Mouse (Mus musculus) gastrocnemius, postnatal 25 days (tissue): ENCODE measurements around the gene Gas2l2. TPM values are rescaled to one million over a fixed set of nuclear protein-coding genes. Genes with fewer than 3 reads are reported as not detected.

Experiments used
- DNase-seq: peaks from one replicate; pipeline ENCODE4 v3.0.0; 2022
- total RNA-seq, 2 experiments: library from RNA; stranded (reverse); gene quantifications; 1 replicate in 1 of 2; 2 replicates in 1 of 2; pipeline ENCODE4 v1.2.3; 2021

The Gas2l2 gene
- total RNA-seq, 2 experiments from 2014 or later, result not detected

GRCm38 (mm10) chr11:83442596-83443267 is 13.5 kb upstream of the Gas2l2 start:
- peak; percentile 52 for DNase-seq

- peak; percentile 51 for DNase-seq
Measured at GRCm38 (mm10) chr11:83441235-83441634, 12.0 kb upstream of the Gas2l2 start.

DNA sequence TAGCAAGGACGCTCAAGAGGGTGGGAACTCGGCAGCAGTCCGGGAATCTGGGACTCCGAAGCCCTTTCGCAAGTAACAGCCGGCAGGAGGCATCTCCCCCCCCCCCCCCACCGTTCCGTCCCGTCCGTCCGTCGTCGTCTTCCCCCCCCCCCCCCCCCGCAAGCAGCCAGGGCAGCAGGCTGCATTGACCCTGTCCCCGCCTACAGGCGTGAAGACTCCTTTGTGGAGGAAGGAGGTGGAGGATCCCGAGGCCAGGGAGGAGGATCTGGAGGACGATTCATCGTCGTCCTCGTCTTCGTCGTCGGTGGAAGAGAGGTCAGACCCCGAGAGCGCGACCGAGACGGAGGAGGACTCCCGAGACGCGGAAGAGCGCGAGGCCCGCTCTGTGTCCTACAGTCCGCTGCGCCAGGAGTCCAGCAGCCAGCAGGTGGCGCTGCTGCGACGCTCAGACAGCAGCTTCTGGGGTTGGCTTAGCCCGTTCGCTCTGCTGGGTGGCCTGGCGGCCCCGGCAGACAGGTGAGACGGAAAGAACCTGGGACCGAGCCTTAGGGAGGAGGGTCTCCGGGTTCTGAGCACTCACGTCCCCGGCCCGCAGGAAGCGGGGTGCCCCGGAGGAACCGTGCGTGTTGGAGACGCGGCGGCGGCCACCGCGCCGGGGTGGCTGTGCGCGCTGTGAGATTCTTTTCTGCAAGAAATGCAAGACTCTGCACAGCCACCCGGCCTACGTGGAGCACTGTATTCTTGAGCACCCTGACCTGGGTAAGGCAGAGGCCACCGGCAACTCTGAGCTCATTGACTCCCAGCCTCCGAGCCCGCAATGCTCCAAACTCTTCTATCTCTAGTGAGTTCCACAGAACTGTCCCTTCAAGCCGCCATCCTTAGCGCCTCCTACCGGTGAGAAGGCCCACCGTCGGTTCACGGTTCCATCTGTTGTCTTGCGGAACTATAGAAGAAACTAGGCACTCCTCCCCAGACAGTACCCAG is 11.1 kb upstream of the Gas2l2 start:
- DNase-seq, result peak; percentile 80

DNA sequence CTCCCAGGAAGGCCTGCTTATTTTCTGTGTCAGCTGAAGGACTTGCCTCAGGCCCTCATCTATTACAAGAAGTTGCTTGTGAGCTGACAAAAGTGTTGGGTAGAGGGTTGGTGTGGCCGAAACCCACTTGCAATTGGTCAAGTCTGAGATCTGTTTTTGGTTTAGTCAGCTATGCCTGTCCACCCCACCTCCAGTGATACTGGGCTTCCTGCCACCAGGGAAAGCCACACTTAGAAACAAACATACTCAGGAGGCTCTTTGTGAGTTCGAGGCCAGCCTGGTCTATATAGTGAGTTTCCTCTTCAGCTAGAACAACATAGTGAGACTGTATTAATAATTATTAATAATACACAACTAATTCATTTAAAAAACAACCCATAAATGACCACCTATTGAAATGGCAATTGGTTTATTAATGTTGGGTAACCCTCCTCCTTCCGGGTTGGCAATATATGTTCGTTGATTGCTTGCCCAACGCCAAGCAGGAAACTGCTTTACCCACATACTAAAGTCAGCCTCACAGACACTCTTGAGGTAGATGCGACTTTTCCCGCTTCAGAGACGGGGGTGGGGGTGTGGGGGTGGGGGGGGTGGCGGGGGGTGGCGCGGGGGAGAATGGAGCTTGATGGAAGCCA is 10.3 kb upstream of the Gas2l2 start:
- no peak for DNase-seq

- DNase-seq, result no peak
Measured at GRCm38 (mm10) chr11:83437377-83437776, 8.1 kb upstream of the Gas2l2 start, which contains the start of gene 1700020L24Rik. TSS of gene 1700020L24Rik (plus strand) at chr11:83437677.

- DNase-seq, result no peak
Measured at GRCm38 (mm10) chr11:83432533-83432932, 3.3 kb upstream of the Gas2l2 start.

DNA sequence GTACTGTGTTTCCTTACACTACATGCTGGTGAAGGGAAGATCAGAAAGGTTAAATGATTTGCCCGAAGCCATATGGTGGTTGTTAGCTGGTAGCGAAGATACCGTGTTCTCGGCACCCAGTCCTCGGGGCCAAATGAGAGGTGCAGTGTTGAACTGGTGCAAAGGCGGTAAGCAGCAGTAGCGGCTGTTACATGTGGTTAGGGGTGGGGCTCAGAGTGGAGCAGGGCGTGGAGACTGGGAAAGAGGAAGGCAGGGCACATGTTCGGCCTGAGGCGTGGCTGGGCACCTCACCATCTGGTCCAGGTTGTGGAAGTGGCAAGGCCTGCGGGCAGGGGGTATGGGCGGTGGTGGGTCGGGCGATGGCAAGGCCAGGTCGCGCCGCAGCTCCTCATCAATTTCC is 2.3 kb downstream of the Gas2l2 start:
- DNase-seq, result no peak

DNA sequence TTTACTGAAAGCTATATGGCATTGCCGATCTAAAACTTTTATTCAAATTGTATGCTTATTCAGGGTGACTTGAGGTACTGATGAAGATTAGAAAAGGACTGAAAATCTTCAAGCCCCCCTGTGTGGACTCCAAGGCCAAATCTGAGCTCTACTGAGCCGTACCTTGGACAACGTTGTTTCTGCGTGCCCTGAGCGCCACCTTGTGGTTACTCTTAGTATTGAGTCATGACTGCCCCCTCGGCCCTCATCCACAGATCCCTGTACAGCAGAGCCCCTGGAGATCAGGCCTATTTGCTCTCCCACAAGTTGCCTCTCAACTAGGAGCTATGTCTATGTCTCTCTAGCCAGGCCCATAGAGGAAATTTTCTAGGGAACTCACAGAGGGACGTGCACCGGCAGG is 4.6 kb downstream of the Gas2l2 start:
- no peak for DNase-seq

GRCm38 (mm10) chr11:83421305-83421704 is 8.0 kb downstream of the Gas2l2 start:
- DNase-seq, result no peak

- no peak for DNase-seq
Measured at GRCm38 (mm10) chr11:83420338-83420737, 8.9 kb downstream of the Gas2l2 start.

- no peak for DNase-seq
Measured at GRCm38 (mm10) chr11:83418566-83418965, 10.7 kb downstream of the Gas2l2 start.

GRCm38 (mm10) chr11:83417708-83418107 is 11.5 kb downstream of the Gas2l2 start:
- no peak for DNase-seq

GRCm38 (mm10) chr11:83417080-83417479 is 12.2 kb downstream of the Gas2l2 start:
- no peak for DNase-seq

DNA sequence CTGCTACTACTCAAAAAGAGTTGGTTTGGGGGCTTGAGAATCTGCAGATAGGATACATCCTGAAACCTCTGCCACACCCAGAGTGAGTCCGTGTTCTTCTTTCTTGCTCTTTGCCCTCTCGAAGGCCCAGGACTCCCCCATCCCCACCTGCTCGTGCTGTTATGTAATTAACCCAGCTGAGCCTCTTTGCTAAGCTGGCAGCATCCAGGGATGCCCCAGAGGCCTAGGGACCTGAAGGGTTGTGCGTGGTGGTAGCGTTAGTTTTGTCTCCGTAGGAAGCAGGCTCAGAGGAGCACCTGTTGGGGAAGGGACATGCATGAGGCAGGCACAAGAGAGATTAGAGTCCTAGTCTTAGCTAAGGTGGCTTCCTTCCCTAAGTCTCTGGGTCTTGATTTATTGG is 18.7 kb downstream of the Gas2l2 start:
- DNase-seq, result no peak

- no peak for DNase-seq
Measured at GRCm38 (mm10) chr11:83409792-83410291, 19.4 kb downstream of the Gas2l2 start.

DNA sequence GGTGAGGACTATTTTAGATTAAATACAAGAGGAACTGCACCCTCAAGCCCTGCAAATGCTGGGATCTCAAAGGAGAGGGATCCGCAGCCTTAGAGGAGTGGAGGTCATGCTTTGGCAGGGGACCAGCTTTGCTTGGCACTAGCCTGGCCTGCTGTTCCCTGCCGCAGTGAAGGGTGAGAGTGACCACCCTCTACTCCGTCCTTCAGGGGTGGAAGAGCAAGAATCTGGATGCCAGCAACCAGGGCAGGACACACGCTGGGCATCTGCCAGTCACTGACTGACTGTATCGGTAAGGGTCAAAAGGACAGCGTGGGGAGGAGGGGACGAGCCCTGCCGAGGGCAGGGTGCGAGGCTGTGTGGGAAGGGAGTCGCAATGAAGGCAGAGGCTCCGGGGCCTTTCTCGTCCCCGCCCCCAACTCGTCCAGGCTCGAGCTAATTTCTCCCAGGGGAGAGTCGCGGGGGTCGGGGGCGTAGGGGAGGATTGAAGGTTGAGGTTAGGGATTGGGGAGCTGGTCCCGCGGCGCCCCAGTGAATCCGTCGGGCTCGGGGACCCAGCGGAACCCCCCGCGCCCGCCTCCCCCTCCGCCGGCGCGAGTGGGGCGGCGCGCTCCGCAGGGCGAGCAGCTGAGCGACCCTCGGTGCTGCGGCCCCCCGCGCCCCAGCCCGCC is 20.0 kb downstream of the Gas2l2 start, which contains the start of gene Rasl10b:
Gene Rasl10b, plus strand, starts transcription at position 51 of the 668 bp plus-strand sequence.
- no peak for DNase-seq

DNA sequence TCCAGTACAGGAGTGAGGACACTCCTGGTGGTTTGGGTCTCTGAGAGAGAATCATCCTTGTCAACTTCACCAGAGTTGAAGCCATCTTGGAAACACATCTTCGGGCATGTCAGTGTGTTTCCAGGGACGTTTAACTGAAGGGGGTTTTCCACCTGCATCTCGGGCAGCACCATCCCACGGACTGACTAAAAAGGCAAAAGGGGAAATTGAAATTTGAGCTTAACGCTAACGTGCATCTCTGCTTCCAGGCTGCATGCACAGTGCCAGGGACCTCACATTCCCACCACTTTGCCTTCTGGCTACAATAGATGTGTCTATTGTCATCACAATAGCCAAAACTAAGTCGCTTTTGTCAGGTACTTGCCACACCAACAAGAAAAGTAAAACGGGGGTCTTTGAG is 21.0 kb downstream of the Gas2l2 start:
- no peak for DNase-seq

DNA sequence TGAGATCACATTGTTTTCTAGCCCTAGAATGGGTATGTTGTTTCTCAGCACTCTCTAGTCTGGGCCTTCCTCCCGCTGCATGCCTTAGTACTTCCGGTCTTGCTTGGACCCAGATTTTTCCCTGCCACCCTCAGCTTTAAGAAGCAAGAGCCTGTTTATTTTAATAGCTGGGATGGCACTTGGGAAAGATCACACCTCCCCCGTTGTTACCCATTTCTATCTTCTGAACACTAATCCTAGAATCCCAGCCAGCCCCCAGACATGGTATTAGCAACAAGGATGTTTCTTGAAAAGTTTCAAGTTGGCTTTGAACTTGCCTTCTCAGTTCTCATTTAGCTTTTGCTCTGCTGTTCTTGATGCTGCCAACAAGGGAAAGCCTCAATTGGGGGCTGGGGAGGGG is 22.9 kb downstream of the Gas2l2 start:
- DNase-seq, result no peak

DNA sequence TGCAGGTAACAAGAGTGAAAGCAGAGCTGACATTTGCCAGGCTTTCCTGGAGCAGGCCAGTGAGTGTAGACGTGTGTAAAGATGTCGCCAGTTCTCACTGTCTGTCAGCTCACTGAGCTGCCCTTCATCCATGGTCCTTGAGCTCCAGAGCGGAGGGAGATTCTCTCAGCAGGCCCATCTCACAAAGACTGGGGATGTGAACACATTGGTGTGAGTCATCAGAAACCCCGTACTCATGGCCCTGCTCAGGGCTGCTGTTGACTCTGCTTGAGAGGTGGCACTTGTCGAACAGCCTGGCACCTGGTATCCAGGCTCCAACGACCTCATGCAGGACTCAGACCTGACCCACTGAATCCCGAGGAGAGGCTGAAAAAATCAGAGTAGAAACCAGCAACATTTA is 25.5 kb downstream of the Gas2l2 start:
- no peak for DNase-seq

DNA sequence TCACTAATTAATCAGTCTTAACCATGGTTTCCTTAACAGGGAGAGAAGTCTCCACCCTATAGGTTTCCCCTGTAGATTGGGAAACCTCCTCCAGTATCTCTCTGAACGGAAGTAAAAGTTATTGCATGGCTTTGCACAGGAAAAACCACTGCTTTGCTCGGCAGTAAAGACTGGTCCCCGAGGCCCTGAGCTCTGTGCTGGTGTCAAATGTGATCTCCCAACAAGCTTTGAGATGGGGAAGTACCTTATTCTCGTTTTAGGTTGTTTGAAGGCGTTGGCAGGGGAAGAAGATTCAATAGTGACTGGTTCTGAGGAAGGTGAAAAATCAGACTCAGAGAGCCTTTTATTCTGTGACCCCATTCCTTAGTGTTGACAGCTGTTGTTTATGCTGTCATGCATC is 30.5 kb downstream of the Gas2l2 start:
- no peak for DNase-seq

- no peak for DNase-seq
Measured at GRCm38 (mm10) chr11:83397626-83398025, 31.6 kb downstream of the Gas2l2 start.
